Comparison of ENCODE assay signal across 41 mouse cellular contexts in genomic region chr12:66339169-66339568, GRCm38 (mm10). TPM values are rescaled to one million over a fixed set of nuclear protein-coding genes. Genes with fewer than 3 reads are reported as not detected.
DNase-seq lines count a peak whose midpoint lies in the region; ATAC-seq lines count a peak whose summit lies in the region.
"Had no signal": no experiment of that assay in that cellular context is flagged by ENCODE, and none has a peak within 500 bp of the region (broad histone marks: within the 10 kb centered on the region; RNA-seq: fewer than 3 reads in every experiment).

No protein-coding gene starts in this region.

- no peaks in the 10 kb centered on the region for H3K36me3 ChIP-seq in forebrain, embryonic 14.5 days (ENCODE audit: control insufficient read depth, insufficient read depth, low read length)
- no peaks in the 10 kb centered on the region for H3K36me3 ChIP-seq in forebrain, embryonic 13.5 days (ENCODE audit: poor library complexity, severe bottlenecking)
- no peaks in the 10 kb centered on the region for H3K36me3 ChIP-seq in neural tube, embryonic 11.5 days (ENCODE audit: control insufficient read depth, insufficient read depth, low read length)
- H3K36me3 ChIP-seq: embryonic facial prominence, embryonic 13.5 days; forebrain, embryonic 12.5 days; G1E; heart, embryonic 12.5 days; intestine, embryonic 15.5 days; limb, embryonic 10.5 days; limb, embryonic 15.5 days; midbrain, embryonic 12.5 days had no signal

- H3K27me3 ChIP-seq in forebrain, embryonic 14.5 days (replicated peaks; ENCODE audit: control insufficient read depth, insufficient read depth, low read length), result no peaks in the 10 kb centered on the region
- H3K27me3 ChIP-seq in forebrain, embryonic 13.5 days, result no peaks in the 10 kb centered on the region
- H3K27me3 ChIP-seq in neural tube, embryonic 11.5 days (ENCODE audit: control insufficient read depth, insufficient read depth, low read length), result no peaks in the 10 kb centered on the region
- H3K27me3 ChIP-seq: embryonic facial prominence, embryonic 13.5 days; forebrain, embryonic 12.5 days; heart, embryonic 12.5 days; intestine, embryonic 15.5 days; limb, embryonic 15.5 days; midbrain, embryonic 12.5 days; Patski had no signal

- H3K4me1 ChIP-seq in forebrain, embryonic 14.5 days (ENCODE audit: control insufficient read depth, insufficient read depth, low read length), result no peaks in the 10 kb centered on the region
- H3K4me1 ChIP-seq in forebrain, embryonic 13.5 days, result no peaks in the 10 kb centered on the region
- H3K4me1 ChIP-seq in neural tube, embryonic 11.5 days (ENCODE audit: control insufficient read depth, insufficient read depth, low read length), result no peaks in the 10 kb centered on the region
- H3K4me1 ChIP-seq: embryonic facial prominence, embryonic 13.5 days; forebrain, embryonic 12.5 days; heart, embryonic 12.5 days; intestine, embryonic 15.5 days; limb, embryonic 10.5 days; limb, embryonic 15.5 days; midbrain, embryonic 12.5 days had no signal

- no peak overlapping the region for H3K27ac ChIP-seq in forebrain, embryonic 14.5 days (ENCODE audit: low read depth, low read length)
- H3K27ac ChIP-seq in forebrain, embryonic 13.5 days, result no peak overlapping the region
- no peak overlapping the region for H3K27ac ChIP-seq in neural tube, embryonic 11.5 days (ENCODE audit: low read depth, low read length)
- H3K27ac ChIP-seq: embryonic facial prominence, embryonic 13.5 days; forebrain, embryonic 12.5 days; heart, adult 2 months; hindbrain, postnatal 0 days; intestine, embryonic 15.5 days; limb, embryonic 10.5 days; limb, embryonic 15.5 days; liver, embryonic 14.5 days; midbrain, embryonic 12.5 days had no signal

- no peak overlapping the region for H3K4me3 ChIP-seq in forebrain, embryonic 14.5 days (ENCODE audit: low read depth, low read length)
- H3K4me3 ChIP-seq in forebrain, embryonic 13.5 days, result no peak overlapping the region
- H3K4me3 ChIP-seq in neural tube, embryonic 11.5 days (ENCODE audit: low read depth, low read length), result no peak overlapping the region
- H3K4me3 ChIP-seq: embryonic facial prominence, embryonic 13.5 days; erythroblast, embryonic 14.5 days; forebrain, embryonic 12.5 days; heart, adult 2 months; heart, embryonic 12.5 days; intestine, embryonic 15.5 days; limb, embryonic 10.5 days; limb, embryonic 15.5 days; midbrain, embryonic 12.5 days had no signal

- DNase-seq in forebrain, embryonic 14.5 days (ENCODE audit: low spot score), result peak; percentile 12
- no peak for DNase-seq in neural tube, embryonic 11.5 days (ENCODE audit: low spot score)
- no peak for DNase-seq in neural tube, embryonic 10.5 days (ENCODE audit: extremely low spot score, low spot score)
- DNase-seq in embryo, embryonic 9.5 days (ENCODE audit: extremely low spot score), result peak; percentile 26
- DNase-seq in frontal cortex, postnatal 25 days (ENCODE audit: low spot score in 2 of 2), result no peak
- DNase-seq: adrenal gland, postnatal 25 days; cerebellum, adult 18-20 months; cerebellum, postnatal 10 days; heart, adult 2 months; heart, postnatal 4 days; kidney, adult 2 months; kidney, postnatal 4 days; layer of hippocampus, postnatal 36 days; lung, adult 2 months; lung, postnatal 10 days; thymus, postnatal 4 days had no signal

- no peak overlapping the region for H3K9ac ChIP-seq in forebrain, embryonic 14.5 days (ENCODE audit: low read length)
- no peak overlapping the region for H3K9ac ChIP-seq in forebrain, embryonic 13.5 days
- H3K9ac ChIP-seq in neural tube, embryonic 11.5 days (ENCODE audit: low read length), result no peak overlapping the region
- H3K9ac ChIP-seq: embryonic facial prominence, embryonic 13.5 days; forebrain, embryonic 12.5 days; heart, embryonic 12.5 days; intestine, embryonic 15.5 days; limb, embryonic 15.5 days; liver, embryonic 14.5 days; midbrain, embryonic 12.5 days had no signal

- no peak overlapping the region for H3K4me2 ChIP-seq in forebrain, embryonic 14.5 days (ENCODE audit: low read length)
- H3K4me2 ChIP-seq in forebrain, embryonic 13.5 days, result no peak overlapping the region
- H3K4me2 ChIP-seq in neural tube, embryonic 11.5 days (ENCODE audit: low read depth), result no peak overlapping the region
- H3K4me2 ChIP-seq: embryonic facial prominence, embryonic 13.5 days; forebrain, embryonic 12.5 days; heart, embryonic 12.5 days; intestine, embryonic 15.5 days; limb, embryonic 15.5 days; midbrain, embryonic 12.5 days had no signal

- ATAC-seq in forebrain, embryonic 14.5 days, result no peak
- ATAC-seq in forebrain, embryonic 13.5 days, result no peak
- ATAC-seq in neural tube, embryonic 11.5 days (ENCODE audit: insufficient read depth, low FRiP score, low TSS enrichment), result peak; percentile 46; the same call in 1 of the 2 replicates
- no peak for ATAC-seq in erythroblast, adult 5-6 weeks (replicated peaks; ENCODE audit: low FRiP score, poor library complexity, severe bottlenecking)
- ATAC-seq: hindbrain, postnatal 0 days; intestine, embryonic 15.5 days; Patski had no signal

- no peaks in the 10 kb centered on the region for H3K9me3 ChIP-seq in forebrain, embryonic 14.5 days (replicated peaks; ENCODE audit: control insufficient read depth, low read length)
- H3K9me3 ChIP-seq in forebrain, embryonic 13.5 days (replicated peaks), result no peaks in the 10 kb centered on the region
- H3K9me3 ChIP-seq in neural tube, embryonic 11.5 days (ENCODE audit: control insufficient read depth, low read length), result no peaks in the 10 kb centered on the region
- H3K9me3 ChIP-seq: embryonic facial prominence, embryonic 13.5 days; forebrain, embryonic 12.5 days; heart, embryonic 12.5 days; intestine, embryonic 15.5 days; limb, embryonic 10.5 days; limb, embryonic 15.5 days; midbrain, embryonic 12.5 days had no signal

RNA-seq across cellular contexts. Expression of gene Rpl10l, which starts 55.0 kb away (rescaled TPM):
- not detected in 2 replicates for polyA plus RNA-seq in forebrain, embryonic 14.5 days (2014; fragmentation: Nextera tagmentation; extraction: Ambion mirVana)
- not detected in 2 replicates for polyA plus RNA-seq in forebrain, embryonic 13.5 days (2015; fragmentation: Nextera tagmentation; extraction: Ambion mirVana)
- polyA plus RNA-seq in neural tube, embryonic 11.5 days (2014; fragmentation: Nextera tagmentation; extraction: Ambion mirVana), result not detected in 2 replicates
- not detected in 2 replicates for total RNA-seq in erythroblast, adult 5-6 weeks (2015; ENCODE audit: low replicate concordance)
- total RNA-seq in erythroblast, adult 5-6 weeks (2017; ENCODE audit: low replicate concordance), result not detected in 2 replicates
- total RNA-seq: adrenal gland, adult 18-20 months; adrenal gland, postnatal 25 days; gastrocnemius, adult 8-10 months; gastrocnemius, postnatal 4 days; heart, adult 2 months; heart, postnatal 4 days; hindbrain, postnatal 0 days; layer of hippocampus, postnatal 36 days; monocyte, adult 5-6 weeks; neutrophil, adult 5-6 weeks had no signal
- polyA plus RNA-seq: cortical plate, adult 2 months; embryonic facial prominence, embryonic 13.5 days; erythroblast, embryonic 14.5 days; forebrain, embryonic 12.5 days; frontal cortex, adult 2 months; G1E; heart, embryonic 12.5 days; heart, postnatal 0 days; hindbrain, postnatal 0 days; intestine, embryonic 15.5 days; kidney, embryonic 16.5 days; limb, embryonic 10.5 days; limb, embryonic 15.5 days; liver, embryonic 14.5 days; lung, adult 2 months; midbrain, embryonic 12.5 days; Patski; stomach, embryonic 14.5 days; thymus, postnatal 0 days had no signal

Comparison
In these comparisons a context has a peak if more than half of its experiments do, and no peak if none do; other contexts are left out.
1. DNase-seq: peak in forebrain, embryonic 14.5 days (single experiment) and embryo, embryonic 9.5 days (single experiment); none in neural tube, embryonic 11.5 days (single experiment), neural tube, embryonic 10.5 days (single experiment) and frontal cortex, postnatal 25 days (0 of 2).